Mouse (Mus musculus) stomach, embryonic 14.5 days (tissue): Measurements from ENCODE around the gene Nkx2-3. TPM values are rescaled to one million over a fixed set of nuclear protein-coding genes. Genes with fewer than 3 reads are reported as not detected.

Source experiments
- ATAC-seq: fragments of 200-750 bp; cut with Nextera tagmentation; 2 replicates; pipeline ENCODE4 v1.8.0; 2017; ENCODE audit warnings: low read depth, moderate TSS enrichment; ENCODE audit not compliant: insufficient number of reproducible peaks, insufficient read depth, low FRiP score
- H3K27ac ChIP-seq: fragments of 300-500 bp; sonication (generic); 2 replicates; pipeline ENCODE4 v1.5.1; 2014; ENCODE audit warnings: mild to moderate bottlenecking, low read length, moderate library complexity, mixed read lengths
- H3K27me3 ChIP-seq: fragments of 300-500 bp; sonication (generic); 2 replicates; pipeline ENCODE4 v1.6.1; 2014; ENCODE audit warnings: low read length, control low read depth, mixed read lengths; ENCODE audit not compliant: control insufficient read depth, insufficient read depth
- H3K36me3 ChIP-seq: fragments of 300-500 bp; sonication (generic); 2 replicates; pipeline ENCODE4 v1.6.1; 2014; ENCODE audit warnings: mild to moderate bottlenecking, control low read depth, low read length, moderate library complexity, mixed read lengths; ENCODE audit not compliant: control insufficient read depth, insufficient read depth
- H3K4me1 ChIP-seq: fragments of 300-500 bp; sonication (generic); 2 replicates; pipeline ENCODE4 v1.6.1; 2014; ENCODE audit warnings: low read length, control low read depth, mixed read lengths; ENCODE audit not compliant: control insufficient read depth, insufficient read depth
- H3K4me2 ChIP-seq: fragments of 300-500 bp; sonication (generic); replicated peaks from 2 replicates; pipeline ENCODE4 v1.6.1; 2014; ENCODE audit warnings: low read depth, low read length, control low read depth
- H3K4me3 ChIP-seq: fragments of 300-500 bp; sonication (generic); 2 replicates; pipeline ENCODE4 v1.5.1; 2014; ENCODE audit warnings: low read depth, low read length, control low read depth
- H3K9ac ChIP-seq: fragments of 300-500 bp; sonication (generic); replicated peaks from 2 replicates; pipeline ENCODE4 v1.6.1; 2014; ENCODE audit warnings: low read depth, mild to moderate bottlenecking, control low read depth, low read length, moderate library complexity, mixed read lengths
- H3K9me3 ChIP-seq: fragments of 300-500 bp; sonication (generic); 2 replicates; pipeline ENCODE4 v1.6.1; 2016; ENCODE audit warnings: low read depth, low read length, control low read depth; ENCODE audit not compliant: control insufficient read depth
- WGBS: fragments of 180-500 bp; shearing (Covaris S2); extraction: QIAGEN DNeasy Blood & Tissue Kit; methylation state at CpG from one replicate; pipeline ENCODE4 v1.1.7; 2014; 5-methylcytosine and 5-hydroxymethylcytosine counted together
- polyA plus RNA-seq: library from polyadenylated mRNA; unstranded; fragments of >200 nt; fragmentation: Nextera tagmentation; extraction: Ambion mirVana; gene quantifications from 2 replicates; pipeline ENCODE4 v1.2.1, GENCODE M21; 2014

Nkx2-3 gene
- polyA plus RNA-seq, 1 experiment from 2014 or later: 5.5 TPM

DNA sequence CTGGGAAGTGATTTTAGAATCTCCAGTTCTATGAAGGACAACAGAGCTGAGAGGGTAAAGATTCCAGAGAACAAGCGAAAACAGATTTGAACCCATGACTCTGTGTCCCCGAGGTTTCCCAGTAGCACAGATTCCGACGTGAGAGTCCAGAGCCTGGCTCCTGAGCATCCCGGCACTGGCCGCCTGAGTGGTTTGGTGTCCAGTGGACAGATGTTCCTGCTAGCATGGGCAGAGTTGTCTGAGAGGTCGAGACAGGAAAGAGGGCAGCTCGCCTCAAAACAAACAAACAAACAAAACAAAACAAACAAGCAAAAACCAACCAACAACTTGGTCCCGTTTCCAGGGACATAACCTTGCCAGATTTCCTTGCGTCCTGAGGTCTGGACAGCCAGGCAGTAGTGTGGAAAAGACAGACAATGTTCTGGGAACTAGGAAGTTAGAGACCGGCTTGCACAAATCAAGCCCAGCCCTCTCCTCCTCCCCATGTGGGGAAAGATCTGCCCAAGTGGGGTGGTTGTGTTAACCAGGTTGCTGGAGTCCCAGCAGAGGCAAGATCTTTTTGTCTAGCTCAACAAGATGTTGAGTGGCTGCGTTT, 10.0 kb upstream of the Nkx2-3 start:
- Histone ChIP-seq H3K27me3 (peaks cover 80% of the 10 kb centered on the region), H3K4me2 (no peak overlapping the region), H3K27ac (no peak overlapping the region), H3K9ac (no peak overlapping the region), H3K36me3 (no peaks in the 10 kb centered on the region), H3K4me3 (no peak overlapping the region), H3K4me1 (peaks cover 7% of the 10 kb centered on the region), H3K9me3 (no peaks in the 10 kb centered on the region)
- WGBS: 8% methylated on average over 12 of the region's 12 CpGs
- no peak for ATAC-seq

DNA sequence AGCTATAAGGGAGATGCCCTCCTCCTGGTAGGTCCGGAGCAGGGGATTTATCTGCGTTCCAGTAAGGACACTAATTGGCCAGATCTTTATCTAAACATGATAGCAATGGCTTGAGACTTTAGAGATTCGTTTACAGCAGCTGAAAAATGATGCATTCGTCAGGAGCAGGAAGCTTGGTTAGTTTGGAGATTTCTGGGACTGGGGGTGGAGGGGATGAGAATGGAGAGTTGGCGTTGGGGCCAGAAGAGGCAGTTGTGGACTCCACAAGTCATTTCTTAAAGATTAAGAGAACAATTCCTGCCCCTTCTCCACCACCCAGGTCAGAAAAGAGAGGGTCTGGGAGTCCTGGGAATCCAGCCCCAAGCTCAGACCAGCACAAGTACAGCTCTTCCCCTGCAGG, 8.6 kb upstream of the Nkx2-3 start:
- WGBS: 5% methylated on average over 5 of the region's 5 CpGs
- no peak overlapping the region for H3K4me3 ChIP-seq
- peaks cover 74% of the 10 kb centered on the region for H3K27me3 ChIP-seq

DNA sequence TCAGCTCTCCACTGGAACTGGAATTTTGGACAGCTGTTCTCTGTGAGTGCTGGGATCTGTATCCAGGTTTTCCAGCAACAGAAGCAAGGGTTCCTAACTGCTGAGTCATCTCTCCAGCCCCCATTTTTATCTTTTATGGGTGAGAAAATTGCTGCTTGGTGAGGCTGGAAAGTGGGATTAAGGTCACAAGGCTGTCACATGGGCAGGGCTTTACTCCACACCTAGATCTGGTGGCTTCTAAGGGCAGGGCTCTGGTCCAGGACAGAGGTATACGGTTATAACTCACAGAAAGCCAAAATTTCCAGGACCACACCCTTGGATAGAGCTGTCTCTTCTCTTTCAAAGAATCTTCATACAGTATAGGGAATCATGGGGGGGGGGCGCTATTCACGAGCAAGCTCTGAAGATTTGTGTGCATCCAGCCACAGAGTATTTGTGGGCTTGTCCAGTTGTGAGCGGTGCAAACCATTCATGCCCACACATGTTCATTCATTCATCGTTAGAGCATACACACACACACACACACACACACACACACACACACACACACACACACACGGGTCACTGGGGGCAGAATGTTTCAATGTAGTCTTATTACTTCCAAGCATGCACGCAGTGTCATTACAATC, 7.5 kb upstream of the Nkx2-3 start:
- H3K9me3 ChIP-seq: no peaks in the 10 kb centered on the region
- H3K4me2 ChIP-seq: no peak overlapping the region
- no peak for ATAC-seq
- no peak overlapping the region for H3K27ac ChIP-seq
- peaks cover 72% of the 10 kb centered on the region for H3K27me3 ChIP-seq
- H3K36me3 ChIP-seq: no peaks in the 10 kb centered on the region
- no peak overlapping the region for H3K4me3 ChIP-seq
- no peak overlapping the region for H3K9ac ChIP-seq
- WGBS: 13% methylated on average over 7 of the region's 7 CpGs
- H3K4me1 ChIP-seq: peaks cover 4% of the 10 kb centered on the region

More for the DNA sequence above, 8.6 kb upstream of the Nkx2-3 start:
- Histone ChIP-seq H3K4me1 (peaks cover 7% of the 10 kb centered on the region), H3K36me3 (no peaks in the 10 kb centered on the region), H3K4me2 (no peak overlapping the region), H3K27ac (no peak overlapping the region), H3K9me3 (no peaks in the 10 kb centered on the region), H3K9ac (no peak overlapping the region)
- ATAC-seq: no peak

DNA sequence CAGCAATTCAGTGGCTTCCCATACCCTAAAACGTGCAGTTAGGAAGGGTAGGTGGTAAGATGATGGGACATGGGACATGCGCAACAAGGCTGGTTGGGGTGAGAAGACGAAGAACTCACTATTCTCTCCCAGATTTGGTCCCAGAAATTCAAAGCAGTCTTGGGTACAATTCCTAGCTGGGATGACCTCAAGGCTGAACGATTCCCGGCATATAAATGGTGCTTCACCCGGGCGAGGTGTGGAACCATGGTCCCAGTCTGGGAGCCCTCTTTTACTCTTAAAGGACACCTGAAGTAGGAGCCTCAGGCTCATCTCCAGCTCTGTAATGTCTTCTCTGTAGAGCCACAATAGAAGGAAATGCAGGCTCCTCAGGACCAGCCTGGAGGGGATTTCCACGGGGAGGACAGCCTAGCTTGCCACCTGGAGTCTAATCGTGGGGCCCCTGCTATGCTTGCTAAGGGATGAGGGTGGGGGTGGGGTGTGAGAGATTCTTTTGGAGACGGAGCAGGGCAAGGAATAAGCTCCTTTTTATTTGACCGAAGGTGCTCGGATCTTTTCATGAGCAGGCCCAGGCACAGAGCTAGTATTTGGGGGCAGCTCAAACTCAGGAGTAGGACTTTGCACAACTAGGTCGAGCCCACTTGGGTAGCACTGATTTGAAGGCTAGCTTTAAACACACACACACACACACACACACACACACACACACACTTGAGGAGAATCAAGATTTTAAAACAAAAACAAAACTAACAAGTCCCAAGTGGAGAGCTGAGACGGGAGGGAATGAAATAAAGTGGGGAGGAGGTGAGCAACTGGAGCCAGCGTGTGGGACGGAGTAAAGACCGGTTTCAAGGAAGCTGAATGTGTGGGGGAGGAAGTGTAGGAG, 6.2 kb upstream of the Nkx2-3 start:
- Histone ChIP-seq H3K4me3 (no peak overlapping the region), H3K9me3 (no peaks in the 10 kb centered on the region), H3K36me3 (no peaks in the 10 kb centered on the region), H3K4me1 (no peaks in the 10 kb centered on the region), H3K27ac (peak overlapping the region; percentile 2; the same call in 1 of the 2 replicates), H3K9ac (no peak overlapping the region), H3K4me2 (no peak overlapping the region), H3K27me3 (peaks cover 77% of the 10 kb centered on the region)
- 0 out of 2 replicates have a peak, but pooled peaks have one; percentile 31 for ATAC-seq
- WGBS: 4% methylated on average over 17 of the region's 17 CpGs

DNA sequence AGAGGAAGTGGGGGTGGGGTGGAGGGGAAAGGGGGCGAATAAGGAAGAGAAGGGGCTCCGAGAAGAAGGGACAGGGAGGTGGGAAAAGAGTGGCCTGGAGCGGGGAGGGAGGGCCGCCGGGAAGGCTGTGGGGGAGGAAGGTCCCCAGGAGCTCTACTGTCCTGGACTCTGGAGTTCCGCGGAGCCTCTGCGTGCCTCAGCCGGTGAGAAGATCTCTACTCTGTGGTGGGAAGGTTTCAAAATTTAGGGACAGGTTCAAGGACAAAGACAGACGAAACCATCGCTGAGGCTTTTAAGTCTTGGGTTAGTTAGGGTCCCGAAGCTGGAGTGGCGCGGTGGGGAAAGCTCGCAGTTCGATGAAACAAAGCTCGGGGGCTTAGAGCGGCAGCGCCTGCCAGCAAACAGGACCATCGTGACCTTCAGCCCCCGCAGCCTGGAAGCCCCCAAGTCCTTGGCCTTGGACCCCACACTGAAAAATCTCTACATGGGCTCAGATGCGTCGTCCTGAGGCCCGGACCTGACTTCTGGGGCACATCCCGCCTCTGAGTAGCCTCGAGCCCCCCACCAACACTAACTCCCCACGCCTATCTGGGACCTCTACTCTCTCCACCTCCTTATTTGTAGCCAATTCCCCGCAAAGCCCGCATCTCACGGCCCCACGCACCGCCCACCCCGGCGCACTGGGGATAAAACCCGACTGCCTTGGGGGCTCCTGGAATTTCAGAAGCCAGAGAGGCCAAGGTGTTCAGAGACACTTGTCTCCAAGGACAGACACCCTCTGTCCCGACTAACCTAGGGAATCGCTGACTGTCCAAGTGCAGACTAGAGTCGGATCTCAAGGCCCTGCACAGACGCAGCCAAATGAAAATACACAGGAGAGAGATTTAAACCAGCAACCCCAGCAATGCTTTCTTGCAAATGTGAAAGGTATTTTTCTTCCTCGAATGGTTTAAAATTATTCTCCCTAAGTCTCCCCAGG, 5.3 kb upstream of the Nkx2-3 start:
- peak overlapping the region; percentile 18 for H3K4me2 ChIP-seq
- peak overlapping the region; percentile 75; the same call in 1 of the 2 replicates for H3K27ac ChIP-seq
- H3K27me3 ChIP-seq: peaks cover 77% of the 10 kb centered on the region
- H3K9ac ChIP-seq: peak overlapping the region; percentile 18
- 1% methylated on average over 40 of the region's 40 CpGs for WGBS
- 0 out of 2 replicates have a peak, but pooled peaks have one; percentile 12 for ATAC-seq
- H3K4me1 ChIP-seq: no peaks in the 10 kb centered on the region
- no peaks in the 10 kb centered on the region for H3K9me3 ChIP-seq
- H3K36me3 ChIP-seq: no peaks in the 10 kb centered on the region
- H3K4me3 ChIP-seq: peak overlapping the region; percentile 20; the same call in 1 of the 2 replicates

DNA sequence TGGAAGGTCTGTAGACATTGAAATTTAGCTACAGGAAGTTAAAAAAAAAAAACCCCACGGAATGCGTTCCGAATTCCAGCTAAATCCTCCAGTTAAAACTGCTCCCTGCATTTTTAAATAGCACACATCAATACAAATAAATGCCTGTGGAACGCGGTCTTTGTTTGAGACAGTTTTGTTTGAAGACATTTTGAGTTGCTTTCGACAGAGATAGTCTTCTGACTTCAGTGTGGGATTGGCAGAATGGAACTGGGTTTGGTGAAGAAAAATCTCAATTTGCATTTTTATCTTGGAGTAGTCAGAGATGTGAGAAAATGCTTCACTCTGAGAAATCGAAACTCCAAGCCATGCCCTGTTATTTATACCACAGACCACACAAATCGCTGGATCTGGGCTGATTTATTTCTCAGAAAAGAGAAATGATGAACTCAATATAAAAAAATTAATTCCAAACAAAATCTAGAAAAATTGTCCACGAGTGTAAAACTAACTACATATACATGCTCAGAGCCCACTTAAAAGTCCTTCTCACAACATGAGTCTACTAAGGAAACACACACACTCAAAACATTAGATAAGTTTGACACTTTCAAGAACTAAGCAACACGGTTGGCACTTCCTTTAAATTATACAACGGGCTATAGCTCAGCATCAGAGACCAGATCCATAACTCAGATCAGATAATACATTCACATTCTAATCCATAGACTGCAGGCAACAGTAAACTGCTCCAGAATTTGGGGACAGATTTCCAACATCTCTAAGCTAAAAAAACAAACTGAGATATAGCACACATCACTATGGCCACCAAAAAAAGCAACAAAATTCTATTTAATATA, 4.1 kb upstream of the Nkx2-3 start:
- Histone ChIP-seq H3K27me3 (peaks cover 73% of the 10 kb centered on the region), H3K4me1 (no peaks in the 10 kb centered on the region), H3K27ac (0 out of 2 replicates have a peak overlapping the region, but pooled peaks have one; percentile 10), H3K4me2 (0 out of 2 replicates have a peak overlapping the region, but pooled peaks have one; percentile 14), H3K36me3 (no peaks in the 10 kb centered on the region), H3K4me3 (peak overlapping the region; percentile 20; the same call in 1 of the 2 replicates), H3K9ac (no peak overlapping the region), H3K9me3 (no peaks in the 10 kb centered on the region)
- no peak for ATAC-seq
- 2% methylated on average over 11 of the region's 11 CpGs for WGBS

DNA sequence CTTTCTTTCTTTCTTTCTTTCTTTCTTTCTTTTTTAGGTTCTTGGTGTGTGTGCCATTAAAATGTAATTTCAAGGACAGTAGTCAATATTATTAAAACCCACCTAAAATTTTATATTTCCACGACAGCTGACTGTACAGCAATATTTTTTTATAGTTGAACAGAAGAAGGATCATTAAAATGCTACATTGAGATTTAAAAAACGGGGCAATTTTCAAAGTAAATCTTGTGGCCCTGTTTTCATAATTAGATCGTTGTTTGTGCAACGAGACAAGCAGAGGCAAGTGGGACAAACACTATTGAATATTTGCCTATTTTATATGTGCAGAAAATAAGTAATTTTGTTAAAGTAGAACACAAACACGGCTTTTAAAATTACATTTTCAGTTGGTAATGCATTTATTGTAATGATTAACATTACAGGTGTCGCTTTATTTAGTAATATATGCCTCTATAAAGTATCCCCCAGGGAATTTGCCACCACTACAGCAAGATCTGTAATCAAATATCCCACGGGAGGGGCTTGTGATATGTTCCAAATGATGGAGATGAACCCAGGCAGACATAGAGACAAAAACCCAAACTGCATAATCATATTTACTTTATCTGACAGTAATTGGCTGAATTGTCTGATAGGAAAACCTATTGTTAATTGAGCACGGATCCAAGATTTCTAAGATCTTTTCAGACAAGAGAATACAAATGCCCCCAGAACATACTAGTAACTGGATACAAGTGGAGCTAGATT, 3.2 kb upstream of the Nkx2-3 start:
- Histone ChIP-seq H3K4me3 (peak overlapping the region; percentile 3; the same call in 1 of the 2 replicates), H3K9ac (no peak overlapping the region), H3K36me3 (no peaks in the 10 kb centered on the region), H3K4me2 (no peak overlapping the region; the same call in 1 of the 2 replicates), H3K4me1 (no peaks in the 10 kb centered on the region), H3K27me3 (peaks cover 69% of the 10 kb centered on the region), H3K9me3 (no peaks in the 10 kb centered on the region), H3K27ac (no peak overlapping the region)
- 11% methylated on average over 8 of the region's 8 CpGs for WGBS
- ATAC-seq: no peak
